Mouse (Mus musculus): Measurements from ENCODE around the gene Fbxl15. TPM values are rescaled to one million over a fixed set of nuclear protein-coding genes. Genes with fewer than 3 reads are reported as not detected.

The Fbxl15 gene
- total RNA-seq, 4 experiments from 2014 or later, result 11.9 to 16.2 (median 13.2) TPM

DNA sequence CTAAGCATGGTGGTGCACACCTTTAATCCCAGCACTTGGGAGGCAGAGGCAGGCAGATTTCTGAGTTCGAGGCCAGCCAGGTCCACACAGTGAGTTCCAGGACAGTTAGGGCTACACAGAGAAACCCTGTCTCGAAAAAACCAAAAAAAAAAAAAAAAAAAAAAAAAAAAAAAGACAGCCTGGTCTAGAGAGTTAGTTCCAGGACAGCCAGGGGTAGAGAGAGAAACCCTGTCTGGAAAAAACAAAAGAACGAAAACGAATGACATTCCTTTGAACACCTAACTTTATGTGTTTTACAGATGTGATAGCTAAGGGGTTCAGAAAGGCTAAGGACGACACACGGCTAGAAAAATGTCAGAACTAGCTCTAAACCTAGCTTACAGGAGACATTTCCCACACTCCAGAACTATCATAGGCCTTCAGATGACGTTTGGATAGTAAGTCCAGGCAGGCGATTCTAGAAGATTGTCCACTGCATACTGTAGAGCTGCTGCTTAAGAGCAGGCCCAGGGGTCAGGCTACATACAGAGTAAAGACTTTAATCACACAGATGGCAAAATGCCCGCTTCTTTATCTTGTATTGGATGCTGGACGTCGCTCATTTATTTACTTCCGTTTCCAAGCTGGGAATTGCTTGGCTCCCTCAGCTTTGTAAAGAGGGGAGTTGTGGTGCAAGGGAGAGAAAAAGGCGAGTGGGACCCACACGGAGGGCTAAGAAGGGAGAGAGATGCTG lies 20.1 kb downstream of the Fbxl15 start:
- DNase-seq, result no peak

DNA sequence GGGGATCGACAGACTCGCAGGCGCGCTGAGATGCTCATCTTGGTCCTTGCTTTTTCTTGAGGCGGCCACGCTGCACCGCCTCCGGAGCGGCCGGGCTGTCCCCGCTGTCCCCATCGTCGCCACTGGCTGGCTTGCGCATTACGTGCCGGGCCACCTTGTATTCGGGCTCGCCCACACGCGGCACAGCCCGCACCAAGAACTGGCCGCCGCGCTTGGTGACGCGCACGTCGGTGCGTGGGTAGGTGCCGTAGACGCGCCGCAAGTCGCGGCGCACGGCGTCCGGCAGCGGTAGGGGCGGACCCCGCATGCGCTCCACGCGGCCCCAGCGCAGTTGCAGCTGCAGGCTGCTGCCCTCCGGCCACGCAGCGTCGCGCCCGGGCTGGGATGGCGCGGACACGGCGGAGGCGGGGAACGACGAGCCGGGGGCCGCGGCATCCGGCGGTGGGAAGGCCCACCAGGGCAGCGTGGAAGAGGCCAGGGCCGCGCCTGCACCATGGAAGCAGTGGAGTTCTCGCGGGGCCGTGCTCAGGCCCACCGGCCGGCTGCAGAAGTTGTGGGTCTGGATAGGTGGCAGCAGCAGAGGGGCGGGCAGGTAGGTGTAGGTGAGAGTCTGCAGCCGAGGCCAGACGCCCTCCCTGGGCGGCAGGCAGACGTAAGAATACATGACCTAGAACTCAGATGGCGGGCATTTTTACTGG lies 20.9 kb downstream of the Fbxl15 start:
- DNase-seq, result peak; percentile 73

DNA sequence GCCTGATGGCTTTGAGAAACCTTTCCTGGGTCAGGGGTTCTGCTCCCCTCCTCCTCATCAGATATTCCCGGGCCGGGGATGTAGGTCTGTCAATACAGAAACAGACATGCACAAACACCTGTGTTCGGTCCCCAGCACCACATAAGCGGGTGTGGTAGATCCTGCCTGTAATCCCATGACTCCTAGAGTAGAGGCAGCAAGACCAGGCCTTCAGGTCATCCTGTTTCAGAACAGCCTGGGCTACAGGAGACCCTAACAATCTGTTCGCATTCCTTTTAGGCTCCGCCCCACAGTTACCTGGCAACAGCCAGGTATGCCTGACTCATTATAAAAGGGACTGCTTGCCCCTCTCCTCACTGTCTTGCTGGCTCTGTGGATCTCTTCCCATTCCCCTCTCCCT lies 21.6 kb downstream of the Fbxl15 start:
- DNase-seq, result no peak

DNA sequence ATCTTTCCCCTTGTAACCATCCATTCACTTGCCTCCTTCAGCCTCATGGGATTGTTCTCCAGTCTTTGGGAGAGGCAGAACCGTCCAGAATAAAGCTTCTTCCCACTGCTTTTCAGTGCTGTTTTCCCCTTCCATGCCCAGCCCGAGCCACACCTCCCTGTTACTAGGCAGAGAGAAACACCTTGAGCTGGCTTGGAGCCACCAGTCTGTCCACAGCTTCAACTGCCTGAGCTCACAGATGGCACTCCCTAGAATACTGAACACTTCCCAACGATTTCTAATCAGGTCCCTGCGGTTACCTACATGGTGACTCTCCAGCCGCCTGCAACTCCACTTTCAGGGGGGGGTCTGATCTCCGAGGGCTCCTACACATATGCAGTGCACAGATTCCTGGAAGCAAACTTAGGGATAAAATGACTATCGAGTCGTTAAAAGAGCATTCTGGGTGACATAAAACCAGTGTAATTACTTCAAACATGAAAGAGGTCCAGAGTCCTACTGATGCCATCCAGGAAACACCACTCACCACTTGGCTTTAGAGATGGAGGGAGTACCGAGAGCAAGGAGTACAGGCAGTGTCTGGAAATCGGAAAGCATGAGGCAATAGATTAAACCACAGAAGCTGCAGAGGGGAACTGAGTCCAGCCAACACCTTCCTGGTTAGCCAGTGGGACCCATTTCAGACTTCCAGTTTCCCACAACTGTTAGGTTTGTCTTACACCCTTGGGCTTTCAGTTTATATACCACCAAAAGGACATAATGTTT lies 22.4 kb downstream of the Fbxl15 start, which contains the start of gene 2310034G01Rik:
TSS of gene 2310034G01Rik (minus strand) at position 135 of the 765 bp plus-strand sequence.
- no peak for DNase-seq

DNA sequence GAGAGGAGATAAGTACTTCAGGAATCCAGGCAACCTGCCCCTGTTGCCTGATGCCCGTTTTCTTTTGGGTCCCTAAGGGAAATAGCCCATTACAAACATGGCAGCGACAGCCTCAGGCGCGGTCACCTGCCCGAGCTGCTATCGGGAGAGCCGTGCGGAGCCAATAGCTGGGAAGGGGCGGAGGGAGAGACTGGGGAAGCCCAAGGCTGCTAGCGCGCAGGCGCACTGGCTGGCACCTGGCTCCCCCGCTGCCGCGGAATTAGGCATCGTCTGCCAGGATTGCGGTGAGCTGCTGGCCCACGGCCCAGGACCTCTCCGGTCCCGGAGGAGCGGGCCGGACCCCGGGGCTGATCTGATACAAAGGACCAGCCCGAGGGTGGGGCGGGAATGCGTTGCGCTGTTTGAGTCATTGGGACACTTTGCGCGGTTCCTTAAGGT lies 28.7 kb downstream of the Fbxl15 start:
- peak; percentile 87 for DNase-seq

DNA sequence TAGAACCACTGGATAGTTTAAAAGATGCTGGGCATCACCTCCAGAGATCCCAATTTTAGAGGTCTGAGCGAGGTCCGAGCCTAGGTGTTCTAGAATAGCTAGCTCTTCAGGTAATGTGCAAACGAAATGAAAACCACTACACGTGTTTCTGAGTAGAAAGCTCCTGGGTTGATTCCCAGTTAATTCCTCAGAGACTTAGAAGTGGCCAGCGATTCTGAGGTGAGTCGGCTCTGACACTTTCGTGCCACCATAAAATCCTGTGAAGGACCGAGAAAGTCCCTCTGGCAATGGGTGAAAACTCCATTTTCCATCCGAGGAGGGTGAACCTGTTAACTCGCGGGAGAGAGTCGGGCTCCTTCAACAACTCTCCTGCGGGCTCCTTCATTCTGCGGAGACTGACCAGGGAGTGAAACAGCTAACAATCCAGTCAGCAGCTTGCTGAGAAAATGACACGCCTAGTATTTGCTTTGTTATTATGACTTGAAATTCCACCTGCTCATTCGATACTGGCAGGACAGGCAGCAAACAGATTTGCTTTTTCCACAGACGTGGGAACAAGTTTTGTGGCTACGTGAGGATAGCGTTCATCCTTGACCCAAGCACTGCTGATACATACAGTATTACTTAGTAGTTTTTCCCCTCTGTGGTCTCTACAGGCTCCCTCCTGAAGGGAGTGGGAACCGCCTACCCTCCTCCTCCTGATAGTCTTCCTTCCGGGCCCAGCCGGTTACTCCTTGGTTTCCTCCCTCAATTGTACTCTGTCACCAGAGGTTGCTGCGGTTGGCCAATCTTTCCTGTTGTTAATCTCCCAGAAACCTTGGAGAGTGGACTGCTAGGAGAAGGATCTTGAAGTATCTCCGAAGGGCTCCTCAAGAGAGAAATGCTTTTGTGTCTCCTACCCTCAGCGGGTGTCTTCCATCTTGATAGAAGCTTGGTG lies 29.6 kb downstream of the Fbxl15 start:
- DNase-seq, result no peak

DNA sequence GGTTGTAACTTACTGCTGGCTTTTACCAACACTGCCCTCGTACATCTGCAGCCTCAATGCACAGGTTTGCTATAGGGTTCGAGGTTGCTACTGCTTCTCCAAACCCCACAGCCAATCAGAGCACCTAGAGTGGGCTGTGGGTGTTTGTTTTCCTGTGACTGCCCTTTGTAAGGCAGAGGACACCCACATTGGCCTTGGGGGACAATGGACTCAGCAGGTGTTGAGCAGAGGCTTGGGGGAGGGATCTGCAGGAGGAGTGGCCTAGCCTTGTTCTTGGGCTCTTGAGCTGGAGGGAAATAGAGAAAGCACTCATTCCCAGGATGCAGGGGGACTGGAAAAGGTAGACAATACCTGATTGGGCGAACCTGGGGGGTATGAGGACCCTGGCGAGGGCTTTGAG lies 30.4 kb downstream of the Fbxl15 start:
- DNase-seq, result no peak

DNA sequence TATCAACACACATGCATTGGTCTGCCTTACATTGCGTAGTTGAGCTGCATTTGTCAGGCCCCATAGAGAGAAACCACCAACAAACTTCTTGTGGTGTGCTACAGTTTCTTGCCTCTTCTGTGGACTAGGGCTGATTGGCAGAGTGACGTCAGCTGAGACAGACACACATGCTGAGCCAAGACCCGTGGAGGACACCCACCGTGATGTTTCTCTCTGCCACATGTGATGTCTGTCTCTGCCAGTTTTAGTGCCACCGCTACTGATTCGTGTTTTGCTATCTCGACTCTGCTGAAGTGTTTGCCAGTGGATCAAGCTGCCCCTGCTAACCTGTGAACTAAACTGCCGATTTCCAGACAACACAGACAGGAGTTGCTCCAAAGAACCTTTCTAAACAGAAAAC lies 34.1 kb downstream of the Fbxl15 start:
- DNase-seq, result no peak

DNA sequence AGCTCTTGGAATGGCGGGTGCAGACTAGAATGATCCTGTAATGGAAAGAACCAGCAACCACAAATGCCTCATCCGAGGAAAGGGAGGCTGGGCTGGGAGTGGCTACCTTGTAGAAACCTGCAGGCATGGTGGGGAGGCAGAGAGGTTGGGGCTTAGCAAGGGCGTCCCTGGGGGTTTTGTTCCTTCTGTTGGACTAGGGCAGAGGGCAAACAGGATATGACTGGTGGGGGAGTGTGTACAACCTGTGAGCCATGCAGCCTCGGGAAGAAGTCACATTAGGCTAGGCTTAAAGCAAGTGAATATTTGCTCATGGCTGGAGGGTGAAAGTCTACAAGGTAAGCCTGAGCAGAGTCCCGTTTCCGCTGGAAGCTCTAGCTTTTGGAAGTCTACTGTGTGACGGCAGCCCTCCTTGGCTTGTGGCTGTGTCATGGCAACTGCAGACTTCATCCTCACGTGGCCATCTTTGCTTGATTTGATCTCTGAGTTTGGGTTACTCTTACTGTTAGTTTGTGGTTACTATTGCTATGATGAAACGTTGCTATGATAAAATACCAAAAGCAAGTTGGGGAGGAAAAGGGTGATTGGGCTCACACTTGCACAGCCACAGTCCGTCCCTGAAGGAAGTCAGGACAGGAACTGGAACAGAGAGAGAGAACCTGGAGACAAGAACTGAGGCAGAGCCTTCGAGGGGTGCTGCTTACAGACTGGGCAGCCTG lies 35.5 kb downstream of the Fbxl15 start:
- no peak for DNase-seq

DNA sequence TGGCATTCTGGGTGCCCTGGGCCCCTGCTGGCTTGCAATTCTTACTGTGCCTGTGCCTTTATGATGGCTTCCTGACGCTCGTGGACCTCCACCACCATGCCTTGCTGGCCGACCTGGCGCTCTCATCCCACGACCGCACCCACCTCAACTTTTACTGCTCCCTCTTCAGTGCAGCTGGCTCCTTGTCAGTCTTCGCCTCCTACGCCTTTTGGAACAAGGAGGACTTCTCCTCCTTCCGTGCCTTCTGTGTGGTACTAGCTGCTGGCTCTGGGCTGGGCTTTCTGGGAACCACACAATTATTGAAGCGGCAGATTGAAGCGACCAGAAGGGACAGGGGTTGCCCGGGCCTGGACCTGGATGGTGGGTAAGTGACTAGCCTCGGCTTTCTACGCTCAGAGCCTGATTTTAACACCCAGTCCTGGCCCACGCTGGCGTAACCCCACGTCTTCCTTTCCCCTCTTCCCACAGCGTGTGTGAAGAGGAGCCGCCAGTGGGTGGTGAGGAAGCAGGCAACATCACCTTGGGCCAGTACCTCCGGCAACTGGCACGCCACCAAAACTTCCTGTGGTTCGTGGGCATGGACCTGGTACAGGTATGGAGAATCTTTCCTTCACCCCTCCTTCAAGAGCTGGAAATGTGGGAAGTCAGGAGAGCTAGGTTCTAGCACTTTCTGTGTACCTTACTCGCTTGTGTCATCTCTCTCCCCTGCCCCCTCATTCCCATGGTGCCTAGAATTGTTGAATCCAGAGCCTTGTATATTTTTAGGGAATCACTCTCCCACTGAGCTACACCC lies 40.0 kb downstream of the Fbxl15 start:
- DNase-seq, result no peak

DNA sequence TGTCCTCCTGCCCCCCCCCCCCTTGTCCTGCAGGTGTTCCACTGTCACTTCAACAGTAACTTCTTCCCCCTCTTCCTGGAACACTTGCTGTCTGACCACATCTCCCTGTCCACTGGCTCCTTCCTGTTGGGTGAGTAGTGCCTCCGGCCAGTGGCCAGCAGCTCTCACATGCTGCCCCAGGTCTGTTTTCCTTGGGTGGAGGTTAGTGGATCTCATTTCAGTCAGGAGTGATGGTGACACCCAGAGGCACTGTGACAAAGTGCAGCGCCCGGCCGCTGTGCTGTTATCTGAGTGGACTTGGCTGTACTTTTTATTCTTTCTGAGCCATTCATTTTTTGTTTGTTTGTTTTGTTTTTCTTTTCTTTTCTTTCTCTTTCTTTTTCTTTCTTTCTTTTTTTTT lies 41.2 kb downstream of the Fbxl15 start:
- peak; percentile 44 for DNase-seq

DNA sequence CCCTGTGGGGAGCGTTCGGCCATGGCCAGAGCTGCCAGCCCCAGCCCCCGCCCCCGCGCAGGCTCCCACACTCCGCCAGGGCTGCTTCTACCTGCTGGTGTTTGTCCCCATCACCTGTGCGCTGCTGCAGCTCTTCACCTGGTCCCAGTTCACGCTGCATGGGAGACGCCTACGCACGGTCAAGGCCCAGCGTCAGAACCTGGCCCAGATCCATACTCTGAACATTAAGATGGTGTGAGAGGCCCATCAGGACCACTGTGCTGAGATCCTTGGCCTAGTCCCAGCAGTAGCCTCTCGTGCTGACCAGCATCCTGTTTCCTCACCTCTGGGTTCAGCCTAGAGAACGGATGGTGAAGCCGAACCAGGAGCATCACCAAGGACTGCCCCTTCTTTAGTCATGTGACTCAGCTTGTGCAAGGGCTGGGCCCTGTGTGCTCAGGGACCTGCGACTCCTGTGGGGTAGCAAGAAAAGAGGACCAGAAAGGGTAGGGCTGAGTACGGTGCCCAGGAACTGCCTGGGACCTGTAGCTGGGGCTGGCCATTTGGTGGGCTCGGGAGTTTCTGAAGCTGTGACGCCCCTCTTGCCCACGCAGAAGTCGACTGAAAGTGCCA lies 46.6 kb downstream of the Fbxl15 start:
- DNase-seq, result no peak

DNA sequence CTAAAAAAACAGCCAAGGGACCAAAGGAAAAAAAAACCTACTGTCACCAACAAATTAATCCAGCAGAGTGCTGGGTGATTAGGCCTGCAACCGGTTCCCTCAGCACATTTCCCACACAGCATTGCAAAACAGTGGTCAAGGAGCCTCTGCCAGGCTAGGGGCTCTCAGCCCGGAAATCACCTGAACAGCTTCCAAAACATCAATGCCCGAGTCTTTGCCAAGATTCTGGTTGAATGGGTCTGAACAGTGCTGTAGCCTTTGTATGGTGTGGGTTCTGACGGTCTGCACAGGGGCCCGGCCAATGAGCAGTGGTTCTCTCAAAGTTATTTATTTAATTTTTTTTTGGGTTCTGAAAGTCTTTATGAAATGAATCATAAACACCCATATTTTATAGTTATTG lies 47.5 kb downstream of the Fbxl15 start:
- no peak for DNase-seq

DNA sequence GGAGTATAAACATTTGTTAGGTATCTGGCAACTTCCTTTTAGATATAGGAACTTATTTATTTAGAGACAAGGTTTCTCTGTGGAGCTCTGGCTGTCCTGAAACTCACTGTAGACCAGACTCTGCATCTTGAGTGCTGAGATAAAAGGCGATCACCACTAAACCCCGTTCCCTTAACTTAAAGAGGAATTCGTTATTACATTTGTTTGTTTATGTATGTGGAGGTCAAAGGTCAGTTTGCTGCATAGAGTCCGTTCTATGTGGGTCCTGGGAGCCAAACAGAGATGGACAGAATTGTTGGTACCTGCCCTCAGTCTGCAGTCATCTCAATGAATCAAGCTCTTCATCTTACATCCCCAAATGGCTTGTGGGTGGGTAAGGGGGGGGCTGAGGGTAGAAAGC lies 47.9 kb downstream of the Fbxl15 start:
- DNase-seq, result no peak

Small RNAs within 50 kb of the gene (microRNA-seq; reads per million reads assigned to microRNA genes)
- 0.18 to 0.50 reads per million in 2 experiments for gene Mir146b

Other genes starting within 250 kb of the Fbxl15 start
- gene Elovl3, start 196.3 kb upstream of the Fbxl15 start, total RNA-seq (2022), result 10 to 100 TPM in 2 of 4 experiments, under 1 TPM in 2; 0.28 to 43.1 (median 15.1) TPM
- under 1 TPM in 2 of 4 experiments, not detected in 2; 0.17 to 0.35 TPM for gene Pitx3, start 179.9 kb upstream of the Fbxl15 start, total RNA-seq (2022)
- 100 to 1,000 TPM in 1 of 4 experiments, 10 to 100 TPM in 3; 81.0 to 101 (median 85.3) TPM for gene Gbf1, start 175.7 kb upstream of the Fbxl15 start, total RNA-seq (2022)
- gene Nfkb2, start 23.9 kb upstream of the Fbxl15 start, total RNA-seq (2022), result 10 to 100 TPM; 35.6 to 40.1 (median 37.3) TPM
- 10 to 100 TPM in 3 of 4 experiments, 1 to 10 TPM in 1; 7.9 to 14.9 (median 13.1) TPM for gene Psd, start 1.0 kb upstream of the Fbxl15 start, total RNA-seq (2022)
- 100 to 1,000 TPM in 2 of 4 experiments, 10 to 100 TPM in 2; 77.2 to 109 (median 89.6) TPM for gene Cuedc2, start 10.5 kb downstream of the Fbxl15 start, total RNA-seq (2022)
- gene Mfsd13a, start 12.9 kb downstream of the Fbxl15 start, total RNA-seq (2022), result 10 to 100 TPM; 11.7 to 21.1 (median 16.6) TPM
- gene 2310034G01Rik, start 22.1 kb downstream of the Fbxl15 start, total RNA-seq (2022), result 1 to 10 TPM; 1.1 to 2.4 (median 1.5) TPM
- 100 to 1,000 TPM; 103 to 132 (median 122) TPM for gene Actr1a, start 67.6 kb downstream of the Fbxl15 start, total RNA-seq (2022)
- 10 to 100 TPM; 21.6 to 37.0 (median 26.7) TPM for gene Sufu, start 68.7 kb downstream of the Fbxl15 start, total RNA-seq (2022)
- 10 to 100 TPM; 46.6 to 69.0 (median 59.4) TPM for gene Trim8, start 173.5 kb downstream of the Fbxl15 start, total RNA-seq (2022)
- gene Arl3, start 245.0 kb downstream of the Fbxl15 start, total RNA-seq (2022), result 10 to 100 TPM; 39.0 to 81.8 (median 61.0) TPM
- 10 to 100 TPM in 3 of 4 experiments, 1 to 10 TPM in 1; 7.0 to 16.4 (median 12.0) TPM for gene Sfxn2, start 245.2 kb downstream of the Fbxl15 start, total RNA-seq (2022)